Mouse (Mus musculus) cerebellum, adult 9-10 months (tissue): ENCODE measurements around the gene Abi1.
A peak's percentile ranks its signal among the peaks of the same experiment; 100 is the strongest.
"Not testable (repeated sequence)": the region's sequence is repeated elsewhere in the genome, so short reads cannot be mapped to it uniquely, and the experiment has no call there.

Experiments used
- DNase-seq: peaks from one replicate; pipeline ENCODE4 v3.0.0; 2022

Gene Abi1

DNA sequence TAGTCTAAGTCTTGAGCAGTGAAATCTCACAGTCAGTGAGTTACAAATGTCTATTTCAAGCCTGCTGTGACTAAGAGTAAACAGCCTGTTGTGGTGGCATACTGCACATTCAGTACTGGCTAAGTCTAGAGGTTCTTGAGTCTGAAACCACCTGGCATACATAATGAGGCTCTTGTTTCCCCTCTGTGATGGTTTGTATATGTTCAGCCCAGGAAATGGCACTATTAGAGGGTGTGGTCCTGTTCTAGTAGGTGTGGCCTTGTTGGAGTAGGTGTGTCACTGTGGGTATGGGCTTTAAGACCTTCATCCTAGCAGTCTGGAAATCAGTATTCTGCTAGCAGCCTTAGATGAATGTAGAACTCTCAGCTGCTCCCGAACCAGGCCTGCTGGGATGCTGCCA, 82.6 kb downstream of the Abi1 start:
- DNase-seq: no peak

DNA sequence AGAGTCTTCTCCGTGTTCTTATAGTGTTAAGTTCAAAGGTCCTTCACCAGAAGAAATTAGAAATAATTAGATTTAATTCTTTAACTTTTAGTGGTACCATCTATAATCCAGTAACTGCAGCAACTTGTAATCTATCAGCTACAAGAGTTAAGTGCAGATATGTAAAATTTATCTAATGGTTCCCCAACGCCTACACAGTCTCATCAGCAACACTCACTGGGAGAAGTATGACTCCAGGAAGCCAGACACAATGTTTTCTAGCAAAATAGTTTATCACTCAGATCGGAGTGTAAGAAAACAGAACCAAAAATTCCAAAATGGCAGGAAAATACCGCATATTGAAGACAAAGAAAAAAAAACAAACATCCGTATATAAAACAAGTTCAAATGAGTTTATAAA, 84.1 kb downstream of the Abi1 start:
- DNase-seq: no peak

GRCm38 (mm10) chr2:22954278-22954677, 85.8 kb downstream of the Abi1 start:
- DNase-seq: no peak

DNA sequence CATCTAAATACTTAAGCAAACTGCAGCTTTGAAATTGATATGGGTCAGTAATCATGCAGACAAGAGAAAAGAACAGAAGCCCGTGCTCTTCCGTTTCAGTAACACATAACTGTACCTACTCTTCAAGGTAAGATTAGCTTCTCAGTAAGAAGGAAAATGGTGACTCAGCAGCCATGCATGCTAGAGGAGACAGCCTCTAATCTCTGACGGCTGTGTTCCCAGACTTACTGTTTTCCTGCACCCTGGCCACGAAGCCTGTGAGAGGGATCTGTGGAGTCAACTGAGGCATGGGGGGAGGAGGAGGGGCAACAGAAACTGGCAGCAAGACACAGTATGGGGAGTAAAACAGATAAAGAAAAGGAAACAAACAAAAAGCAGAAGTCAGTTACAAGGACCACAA, 90.1 kb downstream of the Abi1 start:
- no peak for DNase-seq

DNA sequence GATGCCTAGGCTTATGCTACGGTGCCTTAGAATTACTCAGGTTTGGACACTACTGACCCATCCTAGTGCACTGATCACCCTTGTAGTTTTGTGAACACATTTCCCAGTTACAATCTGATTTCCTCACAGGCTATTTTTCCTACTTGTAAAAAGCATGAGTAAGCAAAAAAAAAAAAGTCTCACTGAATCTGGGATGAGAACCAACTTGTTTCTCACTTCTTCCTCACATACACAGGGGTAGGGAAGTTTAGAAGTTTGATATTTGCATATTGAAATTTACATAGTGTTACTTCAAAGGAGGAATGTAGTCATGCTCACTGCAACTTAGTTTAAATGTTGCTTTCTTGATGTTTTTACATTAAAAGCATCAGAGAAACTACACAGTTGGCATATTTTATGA, 106.5 kb downstream of the Abi1 start:
- DNase-seq: no peak

GRCm38 (mm10) chr2:22928259-22928658, 111.8 kb downstream of the Abi1 start:
- no peak for DNase-seq

- not testable (repeated sequence) for DNase-seq
Measured at GRCm38 (mm10) chr2:22925911-22926310, 114.1 kb downstream of the Abi1 start.

DNA sequence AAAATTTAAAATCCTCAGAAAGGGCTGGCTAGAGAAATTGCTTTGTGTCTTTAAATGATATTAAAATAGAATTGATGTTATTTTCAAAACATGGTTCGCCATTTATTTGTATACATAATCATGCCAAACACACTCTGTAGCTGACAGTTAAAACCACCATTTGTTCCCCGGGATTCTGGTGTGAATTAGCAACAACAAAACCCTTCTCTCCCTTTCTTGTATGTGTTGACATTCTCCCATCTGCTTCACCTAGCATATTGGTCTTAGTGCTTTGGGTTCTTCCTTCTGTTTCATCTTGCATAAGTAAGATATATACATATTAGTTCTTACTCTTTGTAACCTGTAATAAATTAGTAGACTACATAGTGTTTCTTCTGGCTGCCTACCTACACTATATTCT, 121.4 kb downstream of the Abi1 start:
- no peak for DNase-seq

DNA sequence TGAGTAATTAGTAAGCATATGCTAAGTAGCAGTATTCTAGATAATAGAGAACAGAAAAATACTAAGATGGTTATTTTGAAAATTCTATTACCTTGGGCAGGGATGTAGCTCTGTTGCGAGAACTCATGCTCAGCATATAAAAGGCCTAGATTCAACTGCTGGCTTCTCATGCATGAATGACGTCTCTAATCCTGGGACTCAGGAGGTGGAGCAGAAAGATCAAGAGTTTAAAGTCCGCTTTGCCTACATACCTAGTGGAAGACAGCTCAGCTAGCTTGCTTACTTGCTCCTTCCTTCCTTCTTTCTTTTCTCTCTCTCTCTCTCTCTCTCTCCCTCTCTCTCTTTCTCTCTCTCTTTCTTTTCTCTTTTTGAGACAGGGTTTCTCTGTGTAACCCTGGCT, 125.6 kb downstream of the Abi1 start:
- no peak for DNase-seq

GRCm38 (mm10) chr2:22903947-22904346, 136.1 kb downstream of the Abi1 start:
- DNase-seq: no peak

- DNase-seq: peak; percentile 92
Measured at GRCm38 (mm10) chr2:22895282-22896273, 144.5 kb downstream of the Abi1 start, which contains the start of gene Pdss1. TSS of gene Pdss1 (plus strand) at chr2:22895522.

DNA sequence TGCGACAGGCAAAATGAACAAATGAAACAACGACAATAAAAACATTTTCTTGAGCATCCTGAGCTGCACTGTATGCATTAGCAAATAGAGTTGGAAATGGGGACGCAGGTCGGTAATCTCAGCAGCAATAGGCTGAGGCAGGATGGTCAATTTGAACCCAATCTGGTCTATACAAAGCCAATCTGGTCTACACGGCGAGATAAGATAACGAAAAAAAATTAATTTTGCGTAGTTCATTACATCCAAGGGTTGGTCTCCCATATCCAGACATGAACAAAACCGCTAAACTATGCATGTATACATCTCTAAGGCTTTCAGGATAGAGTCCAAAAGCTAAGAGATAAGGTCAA, 145.1 kb downstream of the Abi1 start:
- no peak for DNase-seq
